In the genomic region with DNA sequence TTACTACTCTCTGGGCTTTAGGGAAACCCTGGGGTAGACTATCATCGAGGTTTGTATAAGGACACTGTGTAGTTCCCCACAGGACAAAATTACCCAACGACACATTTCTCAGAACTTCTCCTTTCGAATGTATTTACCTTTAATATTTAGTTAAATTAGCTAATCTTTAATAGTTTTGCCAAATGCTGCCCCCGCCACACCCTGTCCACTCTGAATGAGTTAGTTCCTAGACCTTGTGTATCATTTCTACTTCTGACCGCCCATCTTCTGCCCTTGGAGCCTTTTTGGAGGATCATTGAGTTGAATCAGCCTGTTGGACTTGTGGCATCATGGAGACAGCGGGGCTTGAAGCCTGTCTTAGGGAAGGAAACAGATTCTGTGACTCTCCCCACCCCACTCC, we compare ENCODE assay signal across 20 mouse cellular contexts.
"Had no signal": no experiment of that assay in that cellular context is flagged by ENCODE, and none has a peak within 500 bp of the region (broad histone marks: within the 10 kb centered on the region; RNA-seq: fewer than 3 reads in every experiment).

No protein-coding gene starts in this region.

- H3K9ac ChIP-seq: liver, embryonic 13.5 days; lung, embryonic 14.5 days; midbrain, embryonic 12.5 days; midbrain, embryonic 15.5 days; neural tube, embryonic 12.5 days; neural tube, embryonic 15.5 days had no signal

- H3K4me1 ChIP-seq: midbrain, embryonic 12.5 days; midbrain, embryonic 15.5 days; neural tube, embryonic 12.5 days; neural tube, embryonic 15.5 days had no signal

- H3K9me3 ChIP-seq: liver, embryonic 13.5 days; midbrain, embryonic 12.5 days; midbrain, embryonic 15.5 days; neural tube, embryonic 12.5 days; neural tube, embryonic 15.5 days had no signal

- H3K4me3 ChIP-seq: left cerebral cortex, adult 2 months; liver, embryonic 13.5 days; midbrain, embryonic 12.5 days; midbrain, embryonic 15.5 days; neural tube, embryonic 12.5 days; neural tube, embryonic 15.5 days had no signal

- H3K27ac ChIP-seq: hindbrain, postnatal 0 days; left cerebral cortex, adult 2 months; liver, embryonic 13.5 days; macrophage; midbrain, embryonic 12.5 days; midbrain, embryonic 15.5 days; neural tube, embryonic 12.5 days; neural tube, embryonic 15.5 days; stomach, postnatal 0 days had no signal

- H3K4me2 ChIP-seq: liver, embryonic 13.5 days; lung, embryonic 14.5 days; midbrain, embryonic 12.5 days; midbrain, embryonic 15.5 days; neural tube, embryonic 12.5 days; neural tube, embryonic 15.5 days had no signal

- H3K27me3 ChIP-seq: liver, embryonic 13.5 days; midbrain, embryonic 12.5 days; midbrain, embryonic 15.5 days; neural tube, embryonic 12.5 days; neural tube, embryonic 15.5 days had no signal

- ATAC-seq: hindbrain, postnatal 0 days; inflammation-experienced regulatory T-cells, adult 6 months; intestine, embryonic 16.5 days; lung, postnatal 0 days; midbrain, embryonic 15.5 days had no signal

- DNase-seq: layer of hippocampus, postnatal 36 days; liver, embryonic 13.5 days; lung, embryonic 14.5 days; right cerebral cortex, adult 18-20 months; right cerebral cortex, postnatal 14 days; right cerebral cortex, postnatal 4 days; thymus, adult 2 months; thymus, postnatal 14 days; thymus, postnatal 4 days had no signal
